Mouse (Mus musculus): ENCODE data around the gene Xirp1. TPM values are rescaled to one million over a fixed set of nuclear protein-coding genes. Genes with fewer than 3 reads are reported as not detected.
"Not testable (repeated sequence)": the region's sequence is repeated elsewhere in the genome, so short reads cannot be mapped to it uniquely, and the experiment has no call there.

The Xirp1 gene
- total RNA-seq, 2 experiments from 2014 or later: 122 to 127 TPM

DNA sequence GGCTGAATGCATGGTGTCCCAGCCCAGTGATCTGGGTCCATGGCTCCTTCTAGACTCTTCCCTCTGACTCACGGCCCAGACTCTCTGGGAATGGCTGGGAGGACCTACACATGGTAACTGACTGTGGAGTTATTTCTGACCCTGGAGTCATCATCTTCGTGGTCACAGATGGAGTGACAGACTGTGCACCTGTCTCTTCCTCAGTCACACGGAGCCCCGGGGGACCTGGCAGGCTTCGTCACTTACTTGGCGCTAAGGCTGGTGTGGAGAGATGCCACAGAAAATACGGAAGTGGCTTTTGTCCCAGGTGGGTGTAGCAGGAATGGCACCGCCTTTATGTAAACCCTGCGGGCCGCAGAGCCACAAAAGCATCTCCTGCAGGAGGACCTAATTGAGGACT lies 773 bp upstream of the Xirp1 start:
- DNase-seq: no peak
- intact Hi-C loops (cut with DNase I): no loop called here

DNA sequence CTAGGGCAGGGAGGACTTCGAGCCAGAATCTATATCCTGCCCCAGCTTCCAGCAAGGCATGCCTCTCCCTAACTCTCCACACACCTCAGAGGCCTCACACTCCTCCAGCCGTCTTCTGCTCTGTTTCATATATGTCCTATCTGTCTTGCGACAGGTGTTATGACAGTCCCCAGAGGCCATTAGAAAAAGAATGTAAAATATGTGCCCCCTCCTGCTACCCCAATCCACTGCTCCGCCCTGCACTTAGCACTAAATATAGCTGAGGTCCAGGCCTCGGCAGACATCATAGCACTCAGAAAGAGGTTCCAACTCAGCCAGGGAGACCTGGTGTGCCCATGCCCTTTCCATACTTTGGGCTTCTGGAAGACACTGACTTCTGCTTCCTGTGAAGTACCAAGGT lies 2.2 kb downstream of the Xirp1 start:
- DNase-seq: no peak
- intact Hi-C loops (cut with DNase I): loop anchor here (2.0 kb wide), 1 partner anchor 52 kb away; no protein-coding TSS in a partner anchor

DNA sequence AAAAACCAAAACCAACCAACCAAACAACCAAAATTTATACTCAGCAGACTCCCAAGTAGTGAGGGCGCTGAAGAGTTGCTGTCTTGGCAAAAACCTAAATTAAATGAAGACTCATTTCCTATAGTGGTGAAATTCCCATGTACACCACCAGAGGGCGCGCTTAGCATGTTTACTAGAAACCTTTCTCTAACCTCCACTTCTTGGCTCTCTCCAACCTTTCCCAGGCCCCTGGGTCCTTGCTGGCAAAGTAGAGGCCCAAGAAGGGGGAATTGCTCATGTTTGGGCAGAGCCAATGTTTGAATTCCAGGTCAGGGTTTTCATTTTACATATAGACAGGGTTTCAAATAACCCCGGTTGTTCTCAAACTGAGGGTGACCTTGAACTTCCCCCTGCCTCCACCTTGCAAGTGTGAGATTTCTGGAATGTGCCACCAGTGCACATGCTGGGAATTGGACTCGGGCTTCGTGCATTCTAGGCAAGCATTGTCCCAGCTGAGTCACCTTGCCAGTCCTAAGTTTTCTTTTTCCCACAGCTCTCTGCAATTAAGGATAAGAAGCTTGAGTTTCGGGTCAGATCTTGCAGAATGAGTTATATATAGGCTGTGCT lies 3.0 kb downstream of the Xirp1 start:
- intact Hi-C loops (cut with DNase I): loop anchor here (2.0 kb wide), 1 partner anchor 52 kb away; no protein-coding TSS in a partner anchor
- DNase-seq: peak; percentile 79 to 85

DNA sequence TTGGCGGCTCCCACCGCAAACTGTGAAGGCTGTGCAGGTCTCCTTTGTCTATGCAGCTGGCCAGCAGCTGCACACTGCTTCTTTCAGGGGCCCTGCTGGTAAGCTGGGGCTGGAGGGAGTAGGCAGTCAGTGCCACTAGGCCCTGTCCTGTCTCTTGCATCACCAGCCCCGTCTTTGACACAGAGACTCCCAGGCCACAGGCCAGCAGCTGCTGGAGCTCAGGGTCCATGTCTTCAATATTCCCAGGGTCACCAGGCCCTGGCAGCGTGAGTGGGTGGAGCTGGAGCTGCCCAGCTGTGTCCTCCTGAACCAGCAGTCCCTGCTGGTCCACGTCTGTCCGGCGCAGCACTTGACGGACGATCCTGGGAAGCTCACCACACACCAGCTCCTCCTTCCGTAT lies 6.4 kb downstream of the Xirp1 start:
- intact Hi-C loops (cut with DNase I): no loop called here
- no peak for DNase-seq

DNA sequence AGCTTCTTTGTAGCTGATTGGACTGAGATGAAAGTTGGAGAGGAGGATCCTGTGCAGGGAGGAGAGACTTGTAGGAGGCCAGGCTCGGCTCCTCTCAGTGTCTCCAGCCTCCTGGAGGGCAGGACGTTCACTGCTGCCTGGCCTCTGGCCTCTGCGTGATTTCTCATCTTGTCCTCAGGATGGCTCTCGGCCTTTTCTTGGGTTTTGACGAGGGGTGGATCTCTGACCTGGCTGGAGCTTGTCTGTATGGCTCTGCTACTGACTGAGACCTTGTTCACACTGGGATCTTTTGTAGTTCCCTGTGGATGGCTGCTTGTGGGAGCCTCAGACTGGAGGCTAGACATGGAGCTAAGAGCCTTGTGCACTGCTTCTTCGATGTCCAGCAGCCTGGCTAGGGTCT lies 8.6 kb downstream of the Xirp1 start:
- intact Hi-C loops (cut with DNase I): loop anchor here (5.0 kb wide), 1 partner anchor 103 kb away; no protein-coding TSS in a partner anchor
- no peak for DNase-seq

DNA sequence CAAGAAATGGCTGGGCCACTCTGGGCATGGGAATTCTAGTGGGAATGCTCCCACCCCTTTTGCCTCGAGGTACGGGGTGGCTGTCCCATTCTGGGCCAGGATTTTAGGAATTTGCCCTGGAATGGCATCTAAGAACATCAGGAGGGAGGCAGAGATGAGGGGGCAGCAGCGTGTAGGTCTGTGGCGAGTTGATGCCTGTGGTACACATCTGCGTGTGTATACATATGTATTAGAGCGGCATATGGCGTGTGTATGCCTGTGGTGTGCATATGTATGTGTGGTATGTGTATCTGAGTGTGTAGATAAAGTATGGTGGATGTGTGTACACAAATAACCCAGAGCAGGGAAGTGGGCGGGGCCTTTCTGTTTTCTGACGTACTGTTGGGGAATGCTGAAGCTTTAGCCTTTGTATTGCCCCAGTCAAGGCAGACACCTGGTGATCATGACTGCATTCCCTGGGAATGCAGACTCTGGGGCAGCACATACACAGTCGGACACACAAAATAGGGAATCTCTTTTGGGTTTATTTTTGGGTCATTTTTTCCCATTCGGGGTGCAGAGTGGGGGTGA lies 10.1 kb downstream of the Xirp1 start:
- no peak for DNase-seq
- intact Hi-C loops (cut with DNase I): loop anchor here (2.0 to 5.0 kb wide), 2 partner anchors 51 to 101 kb away; no protein-coding TSS in a partner anchor

DNA sequence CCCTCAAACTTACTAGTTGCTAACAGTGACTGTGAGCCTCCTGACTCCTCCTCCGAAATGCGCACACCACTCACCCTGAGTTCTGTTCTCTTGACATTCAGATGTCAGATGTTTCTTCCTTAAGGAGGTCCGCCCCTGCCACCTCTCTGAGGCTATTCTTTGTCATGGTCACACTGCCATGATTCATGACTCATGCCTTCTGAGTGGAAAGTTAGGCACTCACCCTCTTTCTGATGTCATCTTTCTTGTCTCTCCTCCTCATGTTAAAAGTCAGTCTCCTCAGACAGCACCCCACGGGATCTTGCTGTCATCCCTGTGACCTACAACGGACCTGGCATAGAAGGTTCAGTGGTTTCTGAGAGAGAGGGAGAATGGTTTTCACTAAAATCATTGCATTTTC lies 10.6 kb downstream of the Xirp1 start:
- no peak for DNase-seq
- intact Hi-C loops (cut with DNase I): loop anchor here (2.0 to 5.0 kb wide), 2 partner anchors 50 to 100 kb away; no protein-coding TSS in a partner anchor

DNA sequence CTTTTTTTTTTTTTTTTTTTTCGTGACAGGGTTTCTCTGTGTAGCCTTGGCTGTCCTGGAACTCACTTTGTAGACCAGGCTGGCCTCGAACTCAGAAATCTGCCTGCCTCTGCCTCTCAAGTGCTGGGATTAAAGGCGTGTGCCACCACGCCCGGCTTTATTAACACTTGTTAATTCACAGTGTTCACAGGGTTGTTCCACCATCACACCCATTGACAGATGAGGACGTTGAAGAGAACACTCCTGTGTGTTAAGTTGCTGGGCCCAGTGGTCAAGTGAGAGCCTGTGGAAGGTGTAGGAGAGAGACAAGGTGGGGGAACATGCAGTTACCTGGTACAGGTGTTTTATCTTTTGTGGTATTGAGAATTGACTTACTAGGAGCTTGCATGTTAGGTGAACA lies 11.2 kb downstream of the Xirp1 start:
- DNase-seq: not testable (repeated sequence)
- intact Hi-C loops (cut with DNase I): loop anchor here (2.0 to 5.0 kb wide), 2 partner anchors 49 to 100 kb away; no protein-coding TSS in a partner anchor

DNA sequence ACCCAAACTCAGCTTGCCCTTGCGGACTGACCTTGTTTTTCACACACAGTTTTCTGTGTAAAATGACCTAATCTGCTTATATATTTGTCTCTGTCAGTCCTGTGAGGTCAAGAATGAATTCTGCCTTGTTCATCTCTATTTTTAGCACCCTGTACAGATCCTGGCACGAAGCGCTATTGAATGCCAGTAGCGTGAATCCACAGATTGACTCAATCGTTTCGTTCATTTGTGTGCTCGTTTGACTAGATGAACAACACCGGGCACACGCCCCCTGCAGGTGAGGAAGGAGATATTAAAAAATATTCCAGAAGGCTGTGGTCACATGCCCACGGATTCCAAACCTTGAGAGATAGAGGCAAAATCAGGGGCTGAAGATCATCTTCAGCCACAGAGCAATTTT lies 11.9 kb downstream of the Xirp1 start:
- DNase-seq: peak; percentile 63 to 78
- intact Hi-C loops (cut with DNase I): loop anchor here (1.0 to 5.0 kb wide), 2 partner anchors 28 to 99 kb away; no protein-coding TSS in a partner anchor

DNA sequence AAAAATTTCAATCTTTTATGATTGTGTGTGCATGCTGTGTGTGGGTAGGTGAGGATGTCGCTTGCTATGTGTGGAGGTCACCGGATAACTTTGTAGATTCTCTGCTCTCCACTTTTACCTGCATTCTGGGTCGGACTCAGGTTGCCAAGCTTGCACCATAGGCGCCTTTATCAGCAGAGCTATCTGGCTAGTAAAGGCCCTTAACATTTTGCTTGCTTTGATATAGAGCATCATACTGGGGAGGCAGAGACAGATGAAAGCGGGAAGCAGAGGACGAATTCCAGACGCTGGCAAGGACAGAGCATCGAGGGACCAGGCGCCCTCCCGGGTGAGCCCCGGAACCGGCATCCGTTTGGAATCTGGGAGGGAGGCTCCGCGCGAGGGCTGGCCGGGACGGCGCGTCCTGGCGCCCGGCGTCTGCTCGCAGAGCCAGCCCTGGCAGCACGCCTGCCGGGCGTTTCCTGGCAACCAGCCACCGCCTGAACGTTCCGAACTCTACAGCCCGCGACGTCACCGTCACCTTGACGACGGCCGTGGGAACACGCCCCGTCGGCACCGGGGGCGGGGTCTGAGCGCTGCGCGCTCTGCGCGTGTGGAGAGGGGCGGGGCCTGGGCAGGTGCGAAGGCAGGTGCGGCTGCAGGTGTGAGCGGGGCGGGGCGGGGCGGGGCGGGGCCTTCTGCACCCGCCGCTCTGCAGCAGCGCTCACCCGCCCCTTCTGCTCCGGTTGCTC lies 12.5 kb downstream of the Xirp1 start:
- DNase-seq: peak; percentile 99 to 100
- intact Hi-C loops (cut with DNase I): loop anchor here (1.0 to 5.0 kb wide), 2 partner anchors 28 to 99 kb away; no protein-coding TSS in a partner anchor

DNA sequence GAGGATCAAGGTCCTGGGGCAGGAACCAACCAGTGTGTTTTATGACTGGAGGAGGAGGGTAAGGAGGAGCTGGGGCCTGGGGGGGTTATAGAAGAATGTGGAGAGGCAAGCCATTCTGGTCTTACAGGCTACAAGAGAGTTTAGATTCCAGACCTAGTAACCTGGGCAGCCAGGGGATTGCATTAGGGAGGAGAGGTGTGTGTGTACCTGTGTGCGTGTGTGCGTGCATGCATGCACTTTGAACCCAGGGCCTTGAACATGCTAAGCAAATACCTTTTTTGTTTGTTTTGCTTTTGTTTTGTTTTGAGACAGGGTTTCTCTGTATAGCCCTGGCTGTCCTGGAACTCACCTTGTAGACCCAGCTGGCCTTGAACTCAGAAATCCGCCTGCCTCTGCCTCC lies 13.5 kb downstream of the Xirp1 start:
- intact Hi-C loops (cut with DNase I): loop anchor here (5.0 kb wide), 1 partner anchor 98 kb away; no protein-coding TSS in a partner anchor

DNA sequence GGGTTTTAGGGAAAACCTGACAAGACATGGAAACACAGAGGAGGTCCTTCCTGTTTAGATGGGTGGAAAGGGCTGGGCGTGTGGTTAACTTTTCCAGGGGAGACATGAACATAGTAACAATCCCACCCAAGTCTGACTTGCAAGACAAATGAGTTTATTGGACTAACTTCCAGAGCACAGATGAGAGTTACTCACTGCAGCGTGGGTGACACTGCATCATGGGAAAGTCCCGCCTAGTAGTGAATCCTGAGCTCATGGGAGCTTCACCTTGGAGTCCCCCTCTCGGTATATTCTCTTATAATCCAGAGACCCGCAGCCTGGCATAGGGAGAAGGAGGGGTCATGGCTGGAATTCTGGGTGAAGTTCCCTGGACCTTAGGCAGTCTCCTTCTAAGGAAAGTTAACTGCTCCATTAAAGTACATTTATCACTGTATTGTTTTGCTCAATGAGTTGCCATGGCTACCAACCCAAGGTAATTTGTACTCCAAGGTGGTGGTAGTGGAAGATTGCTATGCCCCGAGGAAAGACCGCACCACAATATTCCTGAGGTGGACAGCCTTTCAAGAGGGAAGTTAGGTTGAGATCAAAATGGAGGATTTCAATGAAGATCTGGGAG lies 14.1 kb downstream of the Xirp1 start:
- no peak for DNase-seq
- intact Hi-C loops (cut with DNase I): no loop called here

More for the DNA sequence above, 13.5 kb downstream of the Xirp1 start:
- DNase-seq: no peak

DNA sequence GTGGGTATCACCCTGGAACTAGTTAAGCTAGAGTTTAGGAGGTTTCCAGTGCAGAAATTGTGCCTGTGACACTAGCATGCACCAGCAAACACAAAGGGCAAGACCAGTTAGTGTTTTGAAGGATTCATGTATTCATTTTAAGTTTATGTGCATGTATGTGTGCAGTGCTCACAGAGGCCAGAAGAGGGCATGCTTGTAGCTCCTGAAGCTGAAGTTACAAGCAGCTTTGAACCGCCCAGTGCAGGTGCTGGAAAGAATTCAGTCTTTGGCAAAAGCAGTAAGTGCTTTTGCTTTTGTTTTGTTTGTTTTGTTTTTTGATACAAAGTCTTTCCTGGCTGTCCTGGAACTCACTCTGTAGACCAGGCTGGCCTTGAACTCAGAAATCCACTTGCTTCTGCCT lies 15.6 kb downstream of the Xirp1 start:
- intact Hi-C loops (cut with DNase I): no loop called here
- no peak for DNase-seq

DNA sequence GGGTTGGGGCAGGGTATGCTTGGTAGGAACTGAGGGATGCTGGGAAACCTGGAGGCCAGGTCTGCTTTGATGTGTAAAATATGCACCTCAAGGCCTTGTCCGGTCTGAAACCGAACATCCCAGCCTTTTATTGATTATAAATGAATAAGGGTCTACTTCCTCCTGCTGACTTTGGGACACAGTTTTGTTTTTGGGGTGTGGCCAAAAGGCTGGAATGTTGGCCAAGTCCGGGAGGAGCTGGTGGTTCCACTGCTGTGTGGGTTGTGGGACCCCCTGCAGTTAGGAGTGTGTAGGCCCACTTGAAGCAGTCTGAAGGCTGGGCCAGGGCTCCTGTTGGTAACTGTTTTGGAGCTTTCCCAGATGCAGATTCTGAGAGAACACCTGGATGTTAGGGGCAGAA lies 17.5 kb downstream of the Xirp1 start:
- DNase-seq: no peak
- intact Hi-C loops (cut with DNase I): no loop called here

DNA sequence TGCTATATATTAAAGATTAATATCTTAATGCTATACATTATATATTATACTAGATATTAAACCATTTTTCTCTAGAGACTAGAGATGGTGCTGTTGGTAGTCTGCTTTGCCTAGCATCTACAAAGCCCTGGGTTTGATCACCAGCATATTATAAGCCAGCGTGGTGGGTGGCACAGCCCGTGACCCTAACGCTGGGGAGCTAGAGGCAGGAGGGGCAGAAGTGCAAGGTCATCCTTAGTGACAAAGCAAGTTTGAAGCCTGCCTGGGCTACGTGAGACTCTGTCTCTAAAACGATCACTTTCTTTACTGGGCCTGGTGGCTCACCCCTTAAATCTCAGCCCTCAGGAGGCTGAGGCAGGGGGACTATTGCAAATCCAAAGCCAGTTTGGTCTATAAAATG lies 20.5 kb downstream of the Xirp1 start:
- DNase-seq: no peak
- intact Hi-C loops (cut with DNase I): loop anchor here (2.0 kb wide), 1 partner anchor 66 kb away; the partner anchor contains the start of genes Gorasp1 and Ttc21a

DNA sequence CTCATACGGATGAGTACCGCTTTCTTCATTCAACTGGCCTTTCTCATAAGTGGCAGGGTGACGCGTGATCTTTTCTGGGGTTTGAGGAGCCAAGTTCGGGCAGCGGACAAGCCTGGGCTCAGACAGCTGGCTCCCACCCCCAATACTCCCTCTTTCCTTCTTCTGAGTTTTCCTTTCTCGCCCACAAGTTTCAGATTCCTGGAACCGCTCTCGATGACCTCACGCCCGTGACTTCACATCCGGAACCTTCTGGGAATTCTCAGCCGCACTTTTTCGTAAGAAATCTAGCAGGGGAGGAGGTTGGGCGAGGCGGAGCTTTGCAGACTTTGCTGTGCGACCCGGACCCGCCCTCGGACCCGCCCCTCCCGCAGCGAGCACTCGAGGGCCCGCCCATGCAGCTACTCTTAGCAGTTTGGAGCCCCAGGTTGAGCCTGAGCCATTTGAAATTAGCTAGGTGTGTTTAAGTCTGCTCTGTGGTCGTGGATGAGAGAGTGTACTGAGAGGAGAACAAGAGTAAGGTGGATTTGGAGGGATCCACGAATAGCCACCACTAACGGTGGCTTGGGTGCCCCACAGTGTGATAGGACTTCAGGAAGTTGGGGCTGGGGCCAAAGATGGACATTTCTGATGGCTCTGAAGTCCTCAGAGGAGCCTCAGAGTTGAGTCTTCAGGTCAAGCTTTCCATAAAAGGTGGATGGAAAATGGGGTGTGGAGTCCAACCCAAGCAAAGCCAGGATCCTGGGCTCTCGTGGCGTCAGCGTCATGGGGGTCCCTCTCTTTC lies 21.3 kb downstream of the Xirp1 start:
- intact Hi-C loops (cut with DNase I): loop anchor here (2.0 kb wide), 2 partner anchors 17 to 65 kb away; partner anchors contain the start of genes Csrnp1, Gorasp1 and Ttc21a
- DNase-seq: peak; percentile 89 to 90

DNA sequence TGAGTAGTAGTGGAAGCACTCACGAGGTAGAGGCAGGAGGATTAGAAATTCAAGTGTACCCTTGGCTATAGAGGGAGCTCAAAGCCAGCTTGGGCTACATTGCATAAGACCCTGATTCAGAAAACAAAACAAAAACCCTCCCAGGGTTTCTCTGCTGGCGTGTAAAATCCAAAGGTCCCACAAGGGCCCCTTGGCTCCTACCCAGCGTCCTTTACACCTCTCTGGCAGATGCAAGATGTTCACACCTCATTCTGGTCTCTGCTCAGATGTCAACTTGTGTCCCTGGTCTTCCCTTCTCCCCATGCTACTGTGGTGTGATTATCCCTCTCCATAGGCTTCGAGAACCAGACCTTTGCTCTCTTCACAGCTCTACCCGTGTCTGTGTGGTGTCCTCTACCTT lies 22.6 kb downstream of the Xirp1 start:
- DNase-seq: no peak
- intact Hi-C loops (cut with DNase I): loop anchor here (2.0 kb wide), 1 partner anchor 16 kb away; the partner anchor contains the start of gene Csrnp1

DNA sequence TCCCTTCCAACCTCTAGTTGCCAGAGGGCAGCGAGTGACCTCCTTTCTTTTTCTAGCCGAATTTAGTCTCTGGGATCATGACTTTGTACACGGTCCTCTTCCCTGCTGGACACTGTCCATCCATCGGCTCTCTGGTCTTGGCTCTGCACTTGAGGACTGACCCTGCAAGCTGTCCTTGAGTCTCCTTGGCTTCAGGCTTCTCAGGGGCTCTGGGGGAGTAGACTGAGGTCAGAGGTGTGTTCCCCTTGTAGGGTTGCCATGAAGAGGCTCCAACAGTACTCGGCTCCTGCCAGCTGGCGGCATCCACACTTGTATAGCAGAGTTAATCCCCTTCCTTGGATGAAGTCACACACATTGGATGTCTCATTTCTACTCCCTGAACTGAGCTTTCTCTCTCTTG lies 23.8 kb downstream of the Xirp1 start:
- intact Hi-C loops (cut with DNase I): loop anchor here (2.0 kb wide), 1 partner anchor 15 kb away; the partner anchor contains the start of gene Csrnp1
- DNase-seq: peak; percentile 49 to 57

DNA sequence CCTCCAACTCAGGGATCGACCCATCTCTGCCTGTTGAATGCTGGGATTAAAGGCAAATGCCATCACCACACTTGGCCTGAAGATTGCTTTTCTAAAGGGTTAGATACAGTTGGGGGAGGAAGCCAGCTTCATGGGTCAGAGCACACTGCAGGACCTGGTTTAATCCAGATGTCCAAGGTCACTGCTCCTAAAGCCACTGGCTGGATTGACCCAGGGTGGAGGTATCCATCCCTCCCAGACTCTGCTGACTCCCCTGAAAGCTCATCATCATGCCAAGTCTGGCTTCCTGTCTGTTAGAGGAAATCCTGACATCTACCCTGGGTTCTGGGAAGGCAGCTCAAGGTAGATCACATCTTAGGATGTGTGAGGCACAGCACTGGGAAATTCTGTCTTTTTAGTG lies 24.6 kb downstream of the Xirp1 start:
- intact Hi-C loops (cut with DNase I): no loop called here

DNA sequence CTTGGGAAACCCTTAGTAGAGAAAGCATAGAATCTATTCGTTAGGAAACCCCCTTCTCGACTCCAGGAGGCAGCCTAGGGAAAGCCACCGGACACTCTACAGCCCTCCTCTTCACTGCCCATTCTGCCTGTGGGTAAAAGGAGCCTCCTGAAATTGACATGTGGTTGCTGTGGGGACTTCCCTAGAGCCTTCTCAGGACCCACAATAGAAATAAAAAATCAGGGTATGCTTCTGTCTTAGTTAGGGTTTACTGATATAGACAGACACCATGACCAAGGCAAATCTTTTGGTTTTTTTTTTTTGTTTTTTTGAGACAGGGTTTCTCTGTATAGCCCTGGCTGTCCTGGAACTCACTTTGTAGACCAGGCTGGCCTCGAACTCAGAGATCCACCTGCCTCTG lies 27.3 kb downstream of the Xirp1 start:
- intact Hi-C loops (cut with DNase I): no loop called here

More for the DNA sequence above, 24.6 kb downstream of the Xirp1 start:
- DNase-seq: no peak

More for the DNA sequence above, 27.3 kb downstream of the Xirp1 start:
- DNase-seq: no peak

Measured in heart, postnatal 36 days (tissue).